Mouse (Mus musculus) hindbrain, embryonic 16.5 days (tissue): ENCODE results near the gene Akap13. TPM values are rescaled to one million over a fixed set of nuclear protein-coding genes. Genes with fewer than 3 reads are reported as not detected.

Experiments
- ATAC-seq: fragments of 200-750 bp; cut with Nextera tagmentation; 2 replicates; pipeline ENCODE4 v1.8.0; 2017; ENCODE audit warnings: moderate TSS enrichment, moderate library complexity
- H3K27ac ChIP-seq: fragments of 300-500 bp; sonication (generic); 2 replicates; pipeline ENCODE4 v1.5.1; 2014; ENCODE audit warnings: low read depth, mild to moderate bottlenecking, control low read depth, low read length, moderate library complexity
- H3K27me3 ChIP-seq: fragments of 300-500 bp; sonication (generic); replicated peaks from 2 replicates; pipeline ENCODE4 v1.6.1; 2014; ENCODE audit warnings: low read length; ENCODE audit not compliant: control insufficient read depth, insufficient read depth
- H3K36me3 ChIP-seq: fragments of 300-500 bp; sonication (generic); 2 replicates; pipeline ENCODE4 v1.6.1; 2014; ENCODE audit warnings: mild to moderate bottlenecking, low read length, moderate library complexity, mixed read lengths; ENCODE audit not compliant: control insufficient read depth, insufficient read depth
- H3K4me1 ChIP-seq: fragments of 300-500 bp; sonication (generic); 2 replicates; pipeline ENCODE4 v1.6.1; 2014; ENCODE audit warnings: low read depth, low read length; ENCODE audit not compliant: control insufficient read depth, insufficient read depth
- H3K4me2 ChIP-seq: fragments of 300-500 bp; sonication (generic); 2 replicates; pipeline ENCODE4 v1.6.1; 2014; ENCODE audit warnings: mild to moderate bottlenecking, low read length, control low read depth, moderate library complexity
- H3K4me3 ChIP-seq: fragments of 300-500 bp; sonication (generic); 2 replicates; pipeline ENCODE4 v1.5.1; 2014; ENCODE audit warnings: mild to moderate bottlenecking, low read length, control low read depth, moderate library complexity
- H3K9ac ChIP-seq: fragments of 300-500 bp; sonication (generic); 2 replicates; pipeline ENCODE4 v1.6.1; 2014; ENCODE audit warnings: low read depth, mild to moderate bottlenecking, control low read depth, low read length, moderate library complexity
- H3K9me3 ChIP-seq: fragments of 300-500 bp; sonication (generic); 2 replicates; pipeline ENCODE4 v1.6.1; 2014; ENCODE audit warnings: mild to moderate bottlenecking, low read length, moderate library complexity; ENCODE audit not compliant: control insufficient read depth
- WGBS: fragments of 180-500 bp; shearing (Covaris S2); extraction: QIAGEN DNeasy Blood & Tissue Kit; methylation state at CpG from one replicate; pipeline ENCODE4 v1.1.7; 2014; 5-methylcytosine and 5-hydroxymethylcytosine counted together
- polyA plus RNA-seq: library from polyadenylated mRNA; unstranded; fragments of >200 nt; fragmentation: Nextera tagmentation; extraction: Ambion mirVana; gene quantifications from 2 replicates; pipeline ENCODE4 v1.2.1, GENCODE M21; 2015

The Akap13 gene
- polyA plus RNA-seq, 1 experiment from 2014 or later, result 13.0 TPM

DNA sequence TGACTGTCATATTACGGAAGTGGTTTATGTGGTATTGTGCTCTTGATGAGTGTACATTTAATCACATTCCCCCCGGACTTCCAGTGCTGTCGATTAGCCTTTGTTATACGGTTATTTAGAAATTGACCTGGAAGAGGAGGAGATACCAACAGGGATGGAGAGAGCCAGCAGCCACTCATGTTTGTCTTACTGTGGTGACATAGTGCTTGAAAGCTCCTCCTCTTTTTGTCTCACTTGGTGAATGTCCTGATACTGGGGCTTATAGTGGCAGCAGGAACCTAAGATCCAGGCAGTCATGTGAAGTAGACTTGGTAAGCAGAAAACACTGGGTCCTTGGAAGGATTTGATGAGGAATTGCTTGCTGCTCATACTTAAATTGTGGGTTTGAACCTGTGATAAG is 44.8 kb downstream of the Akap13 start:
- Histone ChIP-seq H3K9ac (no peak overlapping the region), H3K4me3 (no peak overlapping the region), H3K27me3 (no peaks in the 10 kb centered on the region), H3K36me3 (no peaks in the 10 kb centered on the region), H3K4me2 (no peak overlapping the region), H3K27ac (no peak overlapping the region), H3K9me3 (no peaks in the 10 kb centered on the region), H3K4me1 (no peaks in the 10 kb centered on the region)
- WGBS, result 92% methylated on average over 4 of the region's 4 CpGs
- ATAC-seq, result no peak

DNA sequence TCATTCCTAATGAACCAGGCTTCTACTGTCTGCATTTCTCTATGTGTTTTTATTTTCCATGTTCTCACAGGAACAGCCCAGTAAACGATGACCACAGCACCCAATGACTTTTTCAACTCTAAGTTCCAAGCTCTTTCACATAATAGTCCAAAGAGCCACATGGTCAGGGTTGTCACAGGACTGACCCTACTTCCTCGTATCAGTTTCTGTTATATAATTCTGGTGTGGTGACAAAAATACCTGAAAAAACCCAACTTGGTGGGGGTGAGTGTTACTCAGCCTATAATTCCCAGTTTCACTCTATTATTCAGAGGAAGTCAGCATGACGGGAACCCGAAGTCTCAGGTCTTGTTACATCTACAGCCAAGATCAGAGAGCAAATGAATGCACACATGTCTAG is 45.5 kb downstream of the Akap13 start:
- no peaks in the 10 kb centered on the region for H3K4me1 ChIP-seq

DNA sequence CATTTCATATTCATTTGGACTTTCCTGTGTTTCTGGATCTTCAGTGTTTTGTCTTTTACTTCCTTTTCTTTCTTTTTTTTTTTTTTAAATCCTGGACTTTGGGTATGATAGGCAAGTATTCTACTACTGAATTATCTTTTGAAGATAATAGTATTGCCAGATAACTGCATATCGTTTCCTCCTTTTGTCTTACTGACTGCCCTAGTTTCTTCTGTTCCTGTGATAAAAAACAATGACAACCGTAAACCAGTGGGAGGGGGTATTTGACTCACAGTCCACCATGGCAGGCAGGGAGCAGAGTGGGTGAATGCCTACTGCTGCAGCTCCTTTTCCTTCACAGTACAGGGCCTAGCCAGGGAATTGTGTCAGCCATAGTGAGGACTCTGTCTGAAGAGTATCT is 49.2 kb downstream of the Akap13 start:
- Histone ChIP-seq H3K36me3 (no peaks in the 10 kb centered on the region), H3K9ac (no peak overlapping the region), H3K27ac (no peak overlapping the region), H3K4me1 (no peaks in the 10 kb centered on the region), H3K4me2 (no peak overlapping the region), H3K9me3 (no peaks in the 10 kb centered on the region), H3K4me3 (no peak overlapping the region), H3K27me3 (no peaks in the 10 kb centered on the region)
- ATAC-seq, result no peak
- WGBS, result 51% methylated on average over 2 of the region's 2 CpGs

More for the DNA sequence above, 45.5 kb downstream of the Akap13 start:
- H3K36me3 ChIP-seq, result no peaks in the 10 kb centered on the region
- no peak overlapping the region for H3K27ac ChIP-seq
- H3K27me3 ChIP-seq, result no peaks in the 10 kb centered on the region
- no peak overlapping the region for H3K9ac ChIP-seq
- no peak for ATAC-seq
- H3K4me2 ChIP-seq, result no peak overlapping the region
- no peak overlapping the region for H3K4me3 ChIP-seq
- WGBS, result 93% methylated on average over 4 of the region's 4 CpGs
- no peaks in the 10 kb centered on the region for H3K9me3 ChIP-seq

DNA sequence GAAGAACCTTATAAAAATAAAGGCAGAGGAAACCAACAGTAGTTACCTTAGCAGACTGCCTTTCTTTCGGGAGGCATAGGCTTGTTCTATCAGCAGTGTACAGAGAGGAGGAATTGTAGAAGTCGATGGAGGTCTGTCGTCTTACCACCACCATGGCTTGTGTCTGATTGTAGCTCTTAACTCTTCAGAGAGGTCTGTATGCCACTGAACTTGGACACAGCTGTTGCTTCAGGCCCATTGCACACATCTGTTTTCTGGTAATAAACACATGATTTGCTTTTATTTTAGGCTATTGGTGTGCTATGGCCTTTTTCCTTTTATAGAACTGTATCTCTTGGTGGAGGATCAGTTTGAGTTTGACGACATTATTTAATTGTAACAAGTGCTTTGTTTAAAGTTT is 51.3 kb downstream of the Akap13 start:
- Histone ChIP-seq H3K27me3 (no peaks in the 10 kb centered on the region), H3K9ac (no peak overlapping the region), H3K9me3 (no peaks in the 10 kb centered on the region), H3K4me1 (no peaks in the 10 kb centered on the region), H3K4me3 (no peak overlapping the region), H3K27ac (no peak overlapping the region), H3K36me3 (no peaks in the 10 kb centered on the region), H3K4me2 (no peak overlapping the region)
- no peak for ATAC-seq
- WGBS, result 95% methylated on average over 4 of the region's 4 CpGs

DNA sequence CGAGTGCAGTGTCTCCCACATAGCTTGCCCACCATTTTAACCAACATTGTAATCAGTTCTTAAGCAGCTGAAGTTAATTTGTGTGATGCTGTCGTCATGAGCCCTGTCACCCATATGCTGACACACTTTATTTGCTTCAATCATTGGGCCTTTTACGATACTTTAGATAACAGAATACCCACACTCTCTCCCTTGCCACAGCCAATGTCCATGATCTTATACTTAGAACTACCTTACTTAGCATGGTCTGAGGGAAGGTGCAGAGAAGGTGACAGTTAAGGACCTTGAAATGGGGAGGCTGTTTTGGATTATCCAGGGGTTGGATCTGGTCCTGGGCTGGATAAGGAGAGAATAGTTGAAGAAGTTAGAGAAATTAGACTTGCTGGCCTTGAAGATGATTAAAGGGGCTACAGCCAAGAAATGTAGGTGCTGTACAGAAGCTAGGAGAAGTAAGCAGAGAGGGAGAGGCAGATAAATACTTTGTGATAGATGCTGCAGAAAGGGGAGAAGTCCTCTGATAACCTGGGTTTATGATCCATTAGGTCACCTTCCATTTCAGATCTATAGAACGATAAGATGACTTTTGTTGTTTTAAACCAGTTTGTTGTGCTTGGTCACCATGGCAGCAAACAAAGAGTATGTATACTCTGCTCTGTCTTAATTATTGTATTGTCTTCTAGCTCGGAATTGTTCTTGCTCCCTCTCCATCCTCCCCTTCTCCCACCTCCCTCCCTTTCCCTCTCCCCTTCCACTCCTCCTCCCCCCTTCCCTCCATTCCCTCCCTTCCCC is 53.9 kb downstream of the Akap13 start:
- no peak overlapping the region for H3K9ac ChIP-seq
- ATAC-seq, result no peak
- H3K4me1 ChIP-seq, result no peaks in the 10 kb centered on the region
- H3K27ac ChIP-seq, result no peak overlapping the region
- H3K27me3 ChIP-seq, result no peaks in the 10 kb centered on the region
- no peaks in the 10 kb centered on the region for H3K9me3 ChIP-seq
- no peak overlapping the region for H3K4me3 ChIP-seq
- H3K36me3 ChIP-seq, result no peaks in the 10 kb centered on the region
- H3K4me2 ChIP-seq, result no peak overlapping the region
- WGBS, result 59% methylated on average over 5 of the region's 5 CpGs

DNA sequence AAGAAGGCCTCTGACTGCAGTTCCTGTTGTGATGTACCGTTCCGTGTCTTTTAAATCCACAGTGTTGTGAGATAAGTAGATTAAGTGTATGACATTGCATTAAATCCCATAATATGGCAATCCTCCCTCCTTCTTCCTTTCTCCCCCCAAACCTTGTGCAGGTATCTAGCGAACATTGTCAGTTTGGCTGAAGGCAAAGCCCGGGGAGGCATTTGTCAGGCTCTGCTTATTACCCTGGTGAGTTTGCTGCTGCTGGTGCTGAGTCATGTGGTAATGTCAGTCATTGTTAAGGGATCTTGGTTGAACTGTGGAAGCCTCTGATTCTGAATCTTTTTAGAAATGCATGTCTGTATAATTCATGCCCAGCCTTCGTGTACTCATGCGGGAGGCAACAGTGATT is 60.1 kb downstream of the Akap13 start:
- WGBS, result 84% methylated on average over 6 of the region's 6 CpGs

DNA sequence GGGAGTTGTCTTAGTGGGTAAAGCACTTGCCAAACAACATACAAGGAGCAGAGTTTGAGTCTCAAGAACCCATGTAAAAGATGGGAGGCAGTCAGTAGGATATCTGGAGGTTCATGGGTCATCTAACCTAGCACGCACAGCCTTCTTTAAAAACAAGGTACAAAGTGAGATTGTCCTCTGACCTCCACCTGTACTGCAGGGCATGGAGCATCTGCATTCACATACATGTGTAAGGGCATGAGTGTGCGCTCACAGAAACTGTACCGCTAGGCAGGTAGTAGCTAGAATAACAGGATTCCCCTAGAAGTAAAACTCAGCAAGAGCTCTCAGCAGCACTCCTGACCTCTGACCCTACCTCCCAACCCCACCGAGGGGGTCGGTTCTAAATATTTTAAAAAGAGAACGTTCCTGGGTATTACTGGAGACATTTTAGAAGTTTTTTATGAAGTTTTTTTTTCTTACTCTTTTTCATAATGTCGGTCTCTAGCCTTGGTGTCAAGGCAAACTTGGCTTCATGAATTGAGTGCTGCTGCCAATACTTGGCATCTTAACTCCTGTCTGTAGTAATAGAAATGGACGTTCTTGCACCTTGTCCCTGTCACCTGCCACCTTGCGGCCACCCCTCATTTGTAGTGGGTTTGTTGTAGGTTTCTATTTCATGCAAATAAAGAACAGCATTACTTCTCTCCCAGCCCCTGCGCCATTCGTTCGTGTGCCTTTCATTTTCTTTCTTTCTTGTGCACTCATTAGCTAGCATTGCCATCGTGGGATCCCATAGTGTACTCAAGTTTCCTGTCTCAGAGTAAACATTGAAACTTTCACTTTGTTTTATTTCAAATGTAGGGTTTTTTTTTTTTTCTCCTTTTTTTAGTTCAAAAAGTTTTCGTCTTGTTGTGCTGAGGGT is 61.6 kb downstream of the Akap13 start:
- Histone ChIP-seq H3K27ac (no peak overlapping the region), H3K9me3 (no peaks in the 10 kb centered on the region), H3K4me1 (no peaks in the 10 kb centered on the region; the same call in 1 of the 2 replicates), H3K4me2 (no peak overlapping the region), H3K36me3 (no peaks in the 10 kb centered on the region), H3K27me3 (no peaks in the 10 kb centered on the region), H3K9ac (no peak overlapping the region), H3K4me3 (no peak overlapping the region)
- ATAC-seq, result no peak
- 86% methylated on average over 14 of the region's 14 CpGs for WGBS

More for the DNA sequence above, 60.1 kb downstream of the Akap13 start:
- Histone ChIP-seq H3K9me3 (no peaks in the 10 kb centered on the region), H3K4me2 (no peak overlapping the region), H3K9ac (no peak overlapping the region), H3K4me1 (no peaks in the 10 kb centered on the region; the same call in 1 of the 2 replicates), H3K27me3 (no peaks in the 10 kb centered on the region), H3K4me3 (no peak overlapping the region), H3K36me3 (no peaks in the 10 kb centered on the region), H3K27ac (no peak overlapping the region)
- no peak for ATAC-seq

DNA sequence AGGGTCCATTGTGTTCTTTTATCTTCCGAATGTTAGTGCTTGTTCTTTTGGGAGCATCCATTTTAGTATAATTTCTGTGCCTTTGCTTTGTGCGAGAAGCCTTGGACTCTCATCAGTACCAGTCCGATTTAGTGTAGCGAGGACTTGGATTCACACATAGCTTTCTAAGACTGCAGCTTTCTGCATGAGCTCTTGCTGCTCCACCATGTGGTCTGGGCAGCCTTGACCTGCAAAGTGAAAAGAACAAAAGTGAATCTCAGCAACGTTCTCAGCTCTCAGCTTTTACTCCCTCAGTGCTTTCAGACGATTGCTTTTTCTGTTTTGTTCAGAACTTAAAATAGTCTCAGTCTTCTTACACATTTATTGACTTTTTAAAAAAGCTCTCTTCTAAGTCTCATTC is 65.2 kb downstream of the Akap13 start:
- no peak for ATAC-seq
- Histone ChIP-seq H3K9me3 (no peaks in the 10 kb centered on the region), H3K4me1 (no peaks in the 10 kb centered on the region; the same call in 1 of the 2 replicates), H3K27me3 (no peaks in the 10 kb centered on the region), H3K4me2 (no peak overlapping the region), H3K4me3 (no peak overlapping the region), H3K9ac (no peak overlapping the region), H3K36me3 (no peaks in the 10 kb centered on the region), H3K27ac (no peak overlapping the region)
- WGBS, result 51% methylated on average over 6 of the region's 6 CpGs

DNA sequence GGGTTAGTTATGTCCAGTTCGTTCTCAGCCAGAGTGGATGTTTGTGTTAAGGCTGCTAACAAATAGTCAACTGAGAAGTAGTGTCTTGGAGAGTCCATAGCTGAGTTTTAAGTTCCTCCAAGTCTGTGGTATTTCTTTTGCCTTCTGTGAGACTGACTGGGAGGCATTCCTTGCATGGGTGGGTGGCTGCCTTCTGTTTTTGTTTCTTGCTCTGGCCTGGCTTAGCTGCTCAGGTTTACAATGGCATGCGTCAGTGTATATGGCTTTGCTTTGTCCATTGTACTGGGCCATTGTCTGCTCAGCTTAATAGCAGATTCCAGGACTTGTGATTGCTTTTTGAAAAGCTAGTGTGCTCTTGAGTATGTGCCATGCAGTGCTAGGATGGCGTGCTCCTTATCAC is 65.9 kb downstream of the Akap13 start:
- H3K4me3 ChIP-seq, result no peak overlapping the region
- no peak overlapping the region for H3K9ac ChIP-seq
- H3K27me3 ChIP-seq, result no peaks in the 10 kb centered on the region
- no peaks in the 10 kb centered on the region for H3K4me1 ChIP-seq
- H3K36me3 ChIP-seq, result no peaks in the 10 kb centered on the region
- no peaks in the 10 kb centered on the region for H3K9me3 ChIP-seq
- WGBS, result 24% methylated on average over 3 of the region's 3 CpGs
- H3K4me2 ChIP-seq, result no peak overlapping the region
- H3K27ac ChIP-seq, result no peak overlapping the region
- no peak for ATAC-seq
